Mouse (Mus musculus) C3H10T1/2 (cell line): ENCODE measurements around the gene Urb2. TPM values are rescaled to one million over a fixed set of nuclear protein-coding genes. Genes with fewer than 3 reads are reported as not detected.

Experiments used
- polyA plus RNA-seq, 2 experiments: library from polyadenylated mRNA; unstranded; fragments of >200 nt; fragmentation: generic; extraction: Trizol; gene quantifications; one replicate each; pipeline ENCODE4 v1.2.1; 2012; ENCODE audit warnings: missing spikeins in 2 of 2

Urb2 gene
- polyA plus RNA-seq, result 1 to 10 TPM in 1 of 2 experiments, under 1 TPM in 1; 0.76 to 2.9 TPM

DNA sequence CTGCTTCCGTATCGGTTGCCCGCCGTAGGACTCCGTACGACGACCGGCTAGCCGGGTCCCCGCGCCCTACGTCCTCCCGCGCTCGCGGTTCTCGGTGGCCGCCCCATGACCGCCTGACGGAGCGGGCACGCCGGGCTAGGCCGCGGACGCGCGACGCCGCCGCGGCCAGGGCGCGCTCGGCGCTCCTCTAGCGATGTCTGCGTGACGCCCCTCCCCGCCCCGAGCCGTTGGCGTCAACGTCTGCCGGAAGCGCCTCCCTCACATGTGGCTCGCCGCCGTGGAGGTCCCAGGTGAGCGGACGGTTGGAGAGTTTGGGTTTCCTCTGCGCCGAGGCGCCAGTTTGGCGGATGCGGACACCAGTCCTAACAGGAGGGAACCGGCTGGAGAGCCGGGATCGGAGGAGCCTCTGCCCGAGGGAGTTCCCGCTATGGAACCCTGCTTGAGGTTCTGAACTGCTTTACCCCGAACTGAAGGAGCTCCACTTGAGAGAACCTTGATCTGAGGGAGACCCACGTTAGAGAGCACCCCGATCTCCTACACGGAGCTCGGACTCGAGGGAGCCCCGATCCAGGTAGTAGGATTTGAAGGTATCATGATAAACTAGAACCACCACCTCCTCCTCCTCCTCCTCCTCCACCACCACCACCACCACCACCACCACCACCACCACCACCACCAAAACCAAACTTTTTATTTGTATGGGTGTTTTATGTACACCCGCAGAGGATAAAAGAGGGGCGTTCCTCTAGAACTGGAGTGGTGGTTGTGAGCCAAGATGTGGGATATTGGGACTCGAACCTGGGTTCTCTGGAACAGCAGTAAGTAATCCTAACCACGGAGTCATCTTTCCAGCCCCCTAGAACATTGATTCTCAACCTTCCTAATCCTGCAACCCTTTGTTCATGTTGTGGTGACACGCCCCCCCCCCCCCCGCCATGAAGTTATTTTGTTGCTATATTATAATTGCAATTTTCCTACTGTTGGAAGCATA lies at the start of gene Urb2, which contains the start of gene Taf5l:
Urb2 (plus strand) TSS at position 272 of the 991 bp plus-strand sequence.
Taf5l (minus strand) TSS at position 161 of the 991 bp plus-strand sequence.

DNA sequence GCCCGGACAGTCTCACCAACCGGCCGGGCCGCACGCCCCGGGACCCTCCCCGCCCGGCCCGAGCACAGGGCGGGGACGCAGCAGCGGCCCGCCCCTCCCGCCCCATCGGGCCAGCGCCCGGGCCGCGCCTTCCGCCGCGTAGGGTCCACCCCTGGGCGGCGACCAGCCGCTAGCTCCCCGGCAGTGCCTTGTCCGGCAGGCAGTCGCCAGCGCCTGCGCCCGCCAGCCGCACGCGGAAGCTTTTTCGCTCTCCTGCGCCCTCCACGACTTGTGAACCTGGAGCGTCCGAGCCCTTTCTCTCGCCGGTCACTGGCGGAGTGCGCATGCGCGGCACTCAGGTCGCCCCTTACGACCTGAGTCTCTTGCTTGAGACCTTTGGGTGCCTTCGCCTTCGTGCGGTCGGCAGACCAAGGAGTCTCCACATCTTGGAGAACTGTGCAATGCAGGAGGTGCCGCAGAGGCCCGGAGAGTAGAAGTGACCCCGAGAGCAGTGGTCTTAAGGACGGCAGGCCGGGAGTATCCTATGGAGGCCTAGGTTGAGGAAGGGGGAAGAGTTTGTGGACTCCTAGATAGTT lies 38.4 kb upstream of the Urb2 start, which contains the start of gene Abcb10:
Abcb10 (minus strand) TSS at position 297 of the 575 bp plus-strand sequence.

Other genes starting within 250 kb of the Urb2 start
- gene Rab4a, start 215.5 kb upstream of the Urb2 start, polyA plus RNA-seq, result 10 to 100 TPM; 16.2 to 23.9 TPM
- 1 to 10 TPM; 1.2 to 3.3 TPM for gene Ccsap, start 161.3 kb upstream of the Urb2 start, polyA plus RNA-seq
- 1 to 10 TPM in 1 of 2 experiments, under 1 TPM in 1; 0.19 to 1.5 TPM for gene Acta1, start 126.8 kb upstream of the Urb2 start, polyA plus RNA-seq
- gene Nup133, start 72.2 kb upstream of the Urb2 start, polyA plus RNA-seq, result 10 to 100 TPM in 1 of 2 experiments, 1 to 10 TPM in 1; 6.3 to 14.0 TPM
- gene Abcb10, start 38.4 kb upstream of the Urb2 start, polyA plus RNA-seq, result 1 to 10 TPM; 3.8 to 8.2 TPM
- gene Taf5l, start 111 bp upstream of the Urb2 start, polyA plus RNA-seq, result 1 to 10 TPM; 5.5 to 8.9 TPM
- gene Galnt2, start 209.9 kb downstream of the Urb2 start, polyA plus RNA-seq, result 10 to 100 TPM; 26.7 to 35.9 TPM